Mouse (Mus musculus) urinary bladder, adult 18-20 months (tissue): ENCODE data around the gene Vps13d.

Source experiments
- DNase-seq, 2 experiments: peaks; one replicate each; pipeline ENCODE4 v3.0.0; 2022; ENCODE audit warnings: low spot score in 2 of 2, mixed read lengths in 2 of 2

The Vps13d gene

DNA sequence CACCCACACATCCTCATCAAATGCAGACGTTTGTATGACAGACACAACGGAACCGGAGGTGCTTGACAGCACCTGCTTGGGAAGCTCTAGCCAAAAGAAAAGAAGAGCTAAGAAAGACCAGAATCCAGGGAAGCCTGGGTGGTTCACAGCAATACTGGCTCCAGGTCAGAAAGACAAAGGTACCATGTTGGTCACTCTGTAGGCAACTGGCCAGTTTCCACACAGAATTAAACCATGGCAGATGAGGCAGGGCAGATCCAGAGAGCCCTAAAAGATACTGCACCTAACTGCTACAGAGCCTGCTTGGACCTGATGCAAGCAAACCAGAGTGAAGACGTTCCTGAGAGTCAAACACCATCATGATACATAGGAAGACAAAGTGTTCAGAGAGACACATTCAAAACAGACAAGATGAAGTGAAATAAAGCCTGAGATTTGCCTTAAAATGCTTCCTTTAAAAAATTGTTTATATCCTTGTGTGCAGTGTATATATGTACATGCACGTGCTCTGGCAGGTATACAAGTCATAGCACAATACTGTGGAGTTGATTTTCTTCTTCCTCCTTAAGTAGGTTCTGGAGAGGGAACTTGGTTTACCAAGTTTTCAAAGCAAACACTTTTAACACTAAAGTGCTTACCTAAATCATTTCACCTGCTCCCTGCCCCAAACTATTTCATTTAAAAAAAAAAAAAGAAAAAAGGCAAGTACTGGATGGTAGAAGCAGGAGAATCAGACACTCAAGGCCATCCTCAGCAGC, 44.3 kb downstream of the Vps13d start:
- DNase-seq, result no peak

DNA sequence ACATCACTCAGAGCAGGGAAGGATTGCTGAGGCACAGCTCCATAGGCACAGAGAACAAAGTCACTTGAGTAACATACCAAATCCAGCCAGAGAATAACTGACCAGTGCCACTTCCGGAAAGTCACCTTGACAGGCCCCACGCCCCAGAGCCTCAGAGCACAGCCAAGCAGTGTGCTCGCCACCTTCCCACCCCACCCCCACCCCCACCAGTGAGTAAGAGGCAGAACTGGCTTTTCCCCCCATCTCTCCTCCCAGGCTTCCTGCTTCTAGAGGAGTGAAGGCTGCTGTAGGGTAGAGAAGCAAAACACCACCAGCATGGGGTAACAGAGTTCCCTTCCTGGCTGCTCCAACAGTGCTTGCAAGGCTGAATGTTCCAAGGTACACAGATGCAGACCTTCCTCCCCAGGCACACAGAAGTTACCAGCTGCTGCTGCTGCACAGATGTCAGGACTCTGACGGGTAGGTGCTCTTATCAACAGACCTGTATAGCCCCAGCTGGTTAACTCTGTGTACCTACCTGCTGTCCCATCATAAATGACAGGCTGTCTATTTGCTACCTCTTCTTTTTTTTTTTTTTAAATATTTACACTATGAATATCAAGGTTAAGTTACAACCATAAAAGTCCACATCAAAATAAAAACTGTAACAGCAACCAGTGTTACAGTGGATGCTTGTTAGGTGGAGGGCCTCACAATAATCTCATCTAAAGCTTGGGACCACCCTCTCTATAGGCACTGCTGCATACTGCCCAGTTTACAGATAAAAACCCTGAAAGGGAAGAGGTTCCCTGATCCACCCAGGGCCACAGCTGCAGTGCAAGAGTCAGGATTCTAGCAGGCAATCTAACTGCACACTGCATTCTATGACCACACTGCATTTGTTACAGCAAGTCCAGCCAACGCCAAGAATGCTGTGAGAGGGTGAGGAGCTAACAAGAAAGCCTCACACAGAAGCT, 47.5 kb downstream of the Vps13d start:
- DNase-seq, result no peak

DNA sequence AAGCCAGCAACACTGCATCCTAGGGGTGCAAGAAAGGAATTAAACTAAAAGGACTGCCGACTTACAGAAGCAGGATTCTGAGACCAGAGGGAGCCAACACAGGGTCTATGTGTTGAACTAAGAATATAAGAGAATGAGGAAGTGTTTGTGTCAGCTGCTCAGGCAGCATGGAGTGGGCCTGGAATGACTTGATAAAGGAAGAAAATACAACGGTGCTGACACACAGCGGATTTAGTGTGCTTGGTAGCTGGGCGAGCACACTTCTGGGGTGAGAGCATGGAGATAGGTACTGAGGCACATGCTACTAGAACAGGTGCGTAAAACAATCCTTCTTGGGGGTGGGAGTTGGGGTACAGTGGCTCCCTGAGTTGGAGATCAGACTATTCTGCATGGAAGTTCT, 51.3 kb downstream of the Vps13d start:
- DNase-seq, result no peak

DNA sequence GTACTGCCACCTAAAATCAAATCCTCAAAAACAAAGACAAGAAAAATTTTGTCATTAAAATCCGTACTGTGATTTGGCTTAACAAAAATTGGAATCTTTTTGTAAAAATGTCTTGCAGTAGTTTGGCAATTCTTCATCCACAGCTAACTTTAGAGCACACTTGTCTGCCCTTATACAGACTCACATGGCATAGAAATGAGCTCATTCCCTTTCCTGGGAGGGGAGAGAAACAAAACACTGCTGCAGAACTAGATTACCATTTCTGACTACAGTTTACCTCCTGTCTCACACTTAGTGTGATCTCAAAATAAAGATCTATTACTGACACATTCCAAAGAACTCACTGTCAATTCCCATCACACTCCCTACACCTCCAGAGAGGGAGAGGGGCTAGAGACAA, 58.1 kb downstream of the Vps13d start:
- DNase-seq, result no peak

DNA sequence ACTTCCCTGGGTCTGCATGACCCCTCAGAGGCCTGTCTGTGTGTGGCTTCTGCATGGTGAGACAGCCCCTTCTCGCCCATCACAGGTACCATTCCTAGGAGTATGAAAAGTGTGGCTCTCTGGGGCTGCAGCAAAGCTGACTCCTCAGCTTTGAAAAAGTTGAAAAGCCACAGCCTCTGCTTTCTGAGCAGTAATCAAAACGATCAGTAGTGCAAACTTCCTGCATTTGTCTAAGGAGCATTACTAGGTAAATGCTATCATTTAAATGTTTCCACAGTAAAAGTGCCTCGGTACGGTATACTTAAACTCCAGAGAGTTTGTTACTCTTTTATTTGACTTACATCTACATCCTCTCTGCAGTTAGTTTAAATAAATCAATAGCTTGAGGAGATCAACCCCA, 59.3 kb downstream of the Vps13d start:
- no peak for DNase-seq

DNA sequence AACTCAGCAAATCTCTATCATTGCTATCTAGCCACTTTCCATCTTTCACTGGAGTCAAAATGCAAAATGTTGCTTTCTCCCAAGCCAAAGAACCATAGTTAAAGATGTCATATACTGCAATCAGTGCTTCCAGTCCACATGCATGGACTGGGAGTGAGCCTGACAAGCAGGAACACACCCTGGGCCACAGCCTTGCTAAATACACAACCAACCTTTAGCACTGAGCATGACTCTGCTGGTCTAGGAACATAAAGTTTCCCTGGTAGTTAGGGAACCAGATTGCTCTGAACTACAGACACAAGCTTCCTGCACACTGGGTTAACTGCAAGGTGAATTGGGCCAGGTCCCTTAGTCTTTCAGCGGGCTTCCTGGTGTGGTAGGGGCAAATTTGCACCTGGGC, 64.0 kb downstream of the Vps13d start:
- DNase-seq, result peak in 1 of 2 experiments; percentile 57

DNA sequence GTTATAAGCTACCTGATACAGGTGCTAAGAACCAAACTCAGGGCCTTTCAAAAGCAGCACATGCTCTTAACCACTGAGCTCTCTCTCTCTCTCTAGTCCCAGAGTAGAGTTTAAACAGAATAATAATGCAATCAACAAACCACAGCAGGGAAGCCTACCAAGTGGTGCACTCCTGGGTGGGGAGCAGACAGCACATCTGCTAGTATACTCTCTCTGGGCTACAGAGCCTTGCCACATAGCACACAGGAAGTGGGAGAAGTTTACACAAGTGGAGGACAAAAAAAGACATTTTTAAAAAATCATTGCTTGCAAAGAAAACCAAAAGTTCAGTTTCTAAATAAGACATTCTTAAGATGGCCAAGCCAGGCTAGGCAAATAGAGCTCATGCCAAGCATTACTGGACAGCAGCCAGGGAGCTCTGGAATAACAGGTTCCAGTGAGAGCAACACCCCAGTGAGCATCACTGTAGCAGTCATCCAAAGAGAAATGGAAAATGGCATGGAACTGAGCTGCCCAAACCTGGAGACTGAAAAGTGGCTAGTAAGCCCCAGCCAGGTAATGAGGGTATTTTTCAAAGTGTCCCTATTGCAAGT, 64.8 kb downstream of the Vps13d start:
- DNase-seq, result peak; percentile 61 to 69

DNA sequence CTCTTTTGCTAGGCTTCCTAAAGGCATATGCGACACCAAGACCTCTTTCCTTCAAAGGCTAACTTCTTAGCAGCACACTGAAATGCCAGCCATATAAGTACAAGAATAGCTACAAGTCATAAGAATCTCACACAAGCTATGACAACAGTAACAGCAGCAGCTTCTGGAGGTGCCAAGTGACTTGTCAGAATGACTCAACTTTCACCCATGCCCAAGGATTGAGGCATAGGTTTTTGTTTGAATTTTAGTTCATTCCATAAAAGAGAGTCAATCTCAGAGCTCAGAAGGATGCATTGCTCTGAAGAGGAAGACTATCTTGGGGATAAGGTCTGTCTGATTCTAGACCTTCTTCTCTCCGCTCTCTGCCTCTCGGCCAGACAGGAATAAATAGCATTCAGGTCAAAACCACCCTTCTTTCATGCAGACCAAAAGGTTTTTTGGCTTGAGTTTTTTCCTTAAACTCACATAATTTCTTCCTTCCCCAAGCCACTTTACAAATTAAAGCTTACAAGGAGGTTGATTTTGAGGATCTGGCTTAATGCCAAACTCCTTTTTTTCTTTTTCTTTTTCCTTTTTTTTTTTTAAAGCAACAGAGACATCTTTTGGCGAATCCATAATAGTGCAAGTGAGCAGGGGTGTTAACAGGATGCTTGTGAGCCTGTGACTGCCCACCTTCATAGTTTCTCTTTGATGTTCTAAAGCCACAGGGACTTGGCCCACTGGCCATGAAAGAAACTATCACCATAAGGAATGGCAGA, 69.2 kb downstream of the Vps13d start:
- DNase-seq, result no peak

DNA sequence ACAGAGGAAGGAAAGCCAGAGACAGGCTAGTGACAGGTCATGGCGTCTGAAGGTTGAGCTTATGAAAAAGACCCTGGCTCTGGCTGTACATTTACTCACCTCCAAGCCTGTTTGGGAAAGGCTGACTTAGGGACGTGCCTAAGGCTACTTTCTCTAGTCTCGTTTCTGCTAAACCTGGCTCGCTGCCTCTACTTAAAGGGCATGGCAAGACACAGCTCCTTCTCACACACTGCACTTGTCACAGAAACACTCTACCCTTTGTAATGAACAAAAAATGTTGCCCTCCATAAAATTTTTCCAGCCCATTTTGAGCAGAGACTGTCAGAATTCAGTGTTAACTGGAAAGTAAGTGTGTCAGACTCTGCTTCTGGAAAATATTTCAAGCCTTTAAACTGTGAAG, 70.4 kb downstream of the Vps13d start:
- no peak for DNase-seq

DNA sequence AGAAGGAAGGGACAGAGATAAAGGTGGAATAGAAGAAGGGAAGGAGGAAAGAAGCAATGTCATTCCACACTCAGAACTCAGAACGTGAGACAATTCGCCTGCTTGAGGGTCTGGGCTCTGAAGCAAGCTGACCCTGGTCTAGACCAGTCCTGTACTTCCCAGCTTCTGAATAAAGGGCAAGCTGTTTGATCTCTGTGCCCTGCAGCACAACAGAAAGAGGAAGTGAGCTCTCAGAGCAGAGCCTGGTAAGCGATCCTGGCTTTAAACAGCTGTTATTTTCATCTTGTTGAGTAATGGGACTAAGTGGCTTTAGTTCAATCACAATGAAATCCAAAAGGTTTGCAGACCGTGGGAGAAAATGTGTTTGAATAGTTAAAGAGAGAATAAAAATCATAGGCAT, 83.2 kb downstream of the Vps13d start:
- DNase-seq, result no peak

DNA sequence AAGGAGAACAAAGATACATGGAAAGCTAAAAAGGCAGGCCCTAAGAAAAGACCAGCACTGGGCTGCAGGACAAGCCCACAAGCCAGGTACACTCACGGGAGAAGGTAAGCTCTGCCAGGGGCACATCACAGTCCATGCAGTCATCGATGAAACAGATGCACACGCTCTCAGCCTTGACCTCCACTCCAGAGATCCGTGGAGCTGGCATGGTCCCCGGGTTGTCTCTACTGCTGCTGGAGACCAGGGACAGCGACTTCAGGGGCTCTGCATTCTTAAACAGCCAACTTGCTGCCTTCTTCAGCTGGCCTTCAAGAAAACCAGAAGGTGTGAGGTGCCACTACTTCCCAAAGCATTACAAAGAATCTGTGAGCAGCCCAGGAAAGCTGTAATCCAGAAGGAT, 84.1 kb downstream of the Vps13d start:
- no peak for DNase-seq

DNA sequence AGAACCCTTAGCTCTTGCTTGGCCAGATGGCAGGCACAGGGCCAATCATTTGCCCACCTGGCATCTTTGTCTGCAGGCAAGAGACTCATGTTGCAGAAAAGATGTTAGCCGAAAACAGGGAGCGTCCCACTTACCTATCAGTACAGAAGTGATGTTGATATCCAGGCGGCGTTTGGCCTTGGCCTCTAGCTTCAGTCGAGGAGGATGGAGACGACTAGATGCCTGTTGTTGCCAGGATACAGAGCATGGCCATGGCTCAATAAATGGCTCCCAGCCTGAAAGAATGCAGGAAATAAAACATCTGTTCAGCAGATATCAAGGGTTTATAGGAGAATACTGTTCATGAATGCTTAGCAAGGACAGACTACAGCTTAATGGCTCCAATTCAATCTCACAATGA, 88.0 kb downstream of the Vps13d start:
- DNase-seq, result no peak

DNA sequence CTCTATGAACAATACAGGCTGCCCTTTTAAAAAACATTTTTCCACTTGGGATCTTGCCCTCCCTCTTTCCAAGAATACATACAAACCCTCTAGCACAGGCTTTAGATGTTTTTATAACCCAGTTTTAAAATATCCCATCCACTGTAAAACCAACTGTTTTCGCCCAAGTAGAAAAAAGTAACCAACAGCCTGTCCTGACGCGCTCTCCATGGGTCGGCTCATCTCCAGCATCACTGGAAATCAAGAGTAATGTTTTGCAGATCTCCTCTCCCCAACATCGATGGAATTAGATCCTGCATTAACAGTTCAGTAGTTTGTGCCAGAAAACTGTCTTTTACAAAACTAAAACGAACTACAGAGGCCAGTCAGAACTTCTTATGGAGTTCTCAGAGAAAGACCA, 89.5 kb downstream of the Vps13d start:
- no peak for DNase-seq

DNA sequence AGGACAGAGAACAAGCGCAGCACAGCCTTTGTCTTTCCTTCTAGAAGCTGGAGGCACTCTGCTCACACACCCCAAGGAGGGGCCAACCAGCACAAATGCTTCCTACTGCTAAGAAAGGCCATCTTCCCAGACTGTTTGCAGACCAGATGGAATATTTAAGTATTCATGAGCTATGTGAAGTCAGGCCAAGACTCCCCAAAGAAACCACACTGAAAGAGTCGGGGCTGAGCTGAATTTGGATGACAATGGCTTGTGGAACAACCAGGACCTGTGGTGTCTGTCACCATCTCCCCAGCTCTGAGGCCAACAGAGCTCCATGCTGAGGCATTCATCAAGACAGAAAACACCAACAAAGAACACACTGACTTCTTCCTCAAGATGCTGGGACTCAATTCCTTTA, 89.9 kb downstream of the Vps13d start:
- DNase-seq, result no peak

DNA sequence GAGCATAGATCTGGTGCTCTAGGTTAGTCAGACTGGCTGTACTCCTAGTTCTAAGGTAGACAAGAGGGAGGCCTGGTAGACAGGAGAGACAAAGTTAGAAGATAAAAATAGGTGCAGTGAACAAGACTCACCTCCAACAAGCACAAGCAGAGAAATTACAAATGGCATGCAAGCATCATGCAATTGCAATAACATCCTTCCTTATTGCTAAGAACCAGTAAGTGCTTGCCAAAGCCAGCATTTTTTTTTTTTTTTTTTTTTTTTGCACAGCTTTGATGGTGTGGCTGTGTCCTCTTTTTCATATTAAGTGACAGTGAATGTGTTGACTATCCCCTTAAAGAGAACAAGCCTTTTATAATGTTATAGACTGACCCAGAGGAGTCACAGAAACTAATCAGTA, 91.2 kb downstream of the Vps13d start:
- DNase-seq, result no peak

DNA sequence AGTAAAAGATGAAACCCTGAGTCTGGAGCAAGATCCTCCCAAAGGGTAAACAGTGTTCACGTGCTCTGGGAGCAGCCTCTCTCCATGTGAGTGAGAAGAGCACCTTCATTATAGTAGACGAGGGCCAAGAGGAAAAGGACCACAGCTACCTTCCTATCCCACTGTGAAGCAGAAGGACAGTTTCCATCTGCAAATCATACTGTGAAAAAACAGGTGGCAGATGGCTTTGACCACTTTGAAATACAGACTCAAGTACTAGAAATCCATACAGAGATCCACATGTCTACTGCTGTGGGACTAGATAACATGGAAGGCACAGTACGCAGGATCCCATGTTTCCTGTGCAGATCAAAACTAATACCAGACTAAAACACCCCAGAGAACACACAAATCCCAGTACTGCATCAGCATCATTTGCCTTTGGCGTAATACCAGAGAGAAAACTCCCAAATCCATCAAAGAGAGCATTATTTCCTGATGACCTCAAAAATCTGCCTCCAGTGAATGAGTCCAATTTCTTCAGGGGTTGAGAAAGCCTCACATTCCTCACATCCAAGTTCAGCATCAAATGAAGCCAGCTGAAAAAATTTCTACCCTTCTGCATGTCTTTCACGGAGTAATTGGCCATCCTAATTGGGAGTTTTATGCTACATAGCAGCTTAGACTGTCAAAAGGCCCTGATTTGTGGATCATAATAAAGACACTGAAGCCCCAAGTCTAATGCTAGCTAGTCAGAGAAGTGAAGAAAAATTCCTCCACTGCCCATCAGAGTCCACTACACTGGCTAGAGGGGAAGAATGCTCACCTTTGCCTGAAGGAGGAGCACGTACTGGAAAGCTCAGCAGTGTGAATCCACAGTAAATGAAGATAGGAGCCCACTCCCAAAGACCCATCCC, 92.7 kb downstream of the Vps13d start:
- DNase-seq, result no peak

DNA sequence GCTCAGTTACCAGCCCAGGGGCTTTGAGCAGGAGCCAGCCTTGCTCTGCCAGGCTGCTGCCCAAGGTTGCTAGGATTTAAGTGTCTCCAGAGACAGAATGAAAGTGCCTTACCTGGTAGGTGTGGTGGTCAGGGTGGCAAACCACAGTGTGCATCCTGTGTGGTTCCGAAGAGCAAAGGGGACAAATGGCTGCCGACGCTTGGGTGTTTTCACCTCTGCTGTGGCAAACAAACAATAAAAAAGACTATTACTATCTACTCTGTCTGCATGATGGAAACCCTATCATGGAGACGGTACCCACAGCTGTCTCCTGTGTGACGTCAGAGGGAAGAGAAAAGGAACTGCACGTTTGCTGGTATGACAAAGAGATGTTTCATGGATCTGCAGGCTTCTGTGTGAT, 95.0 kb downstream of the Vps13d start:
- no peak for DNase-seq

DNA sequence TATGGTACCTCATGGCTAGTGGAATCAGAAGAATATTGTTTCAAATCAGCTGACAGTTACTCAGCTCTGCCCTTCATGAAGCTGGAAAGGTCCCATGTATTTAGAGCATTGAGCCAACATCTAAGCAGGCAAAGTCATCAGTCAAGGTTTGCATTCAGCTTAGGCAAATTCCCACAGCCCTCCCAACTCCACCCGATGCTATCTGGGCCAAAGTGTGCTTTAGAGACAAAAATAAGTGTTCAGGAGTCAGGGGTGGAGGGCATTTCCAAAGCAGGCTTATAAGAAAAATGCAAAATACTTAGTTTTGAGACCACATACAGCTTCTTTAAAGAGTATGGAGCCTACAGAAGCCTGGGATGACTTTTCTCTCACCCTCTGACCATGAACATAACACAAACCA, 95.5 kb downstream of the Vps13d start:
- no peak for DNase-seq

DNA sequence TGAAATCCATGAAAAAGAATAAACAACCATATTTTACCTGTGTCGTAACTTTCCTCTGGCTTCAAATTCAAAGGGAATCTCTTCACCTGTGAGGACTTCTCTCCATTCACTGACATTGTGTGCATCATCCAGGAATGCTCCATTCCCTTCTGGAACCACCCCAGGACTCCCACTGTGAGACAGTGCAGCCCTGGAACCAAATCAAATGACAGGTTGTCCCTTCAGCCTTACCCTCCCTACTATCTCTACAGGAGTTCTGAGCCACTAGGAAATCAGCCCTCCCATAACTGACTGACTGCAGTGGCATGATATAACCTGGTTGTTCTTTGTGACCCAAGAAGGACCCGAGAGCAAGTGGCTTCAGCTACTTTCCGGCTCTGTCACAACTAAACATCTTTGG, 96.8 kb downstream of the Vps13d start:
- no peak for DNase-seq

DNA sequence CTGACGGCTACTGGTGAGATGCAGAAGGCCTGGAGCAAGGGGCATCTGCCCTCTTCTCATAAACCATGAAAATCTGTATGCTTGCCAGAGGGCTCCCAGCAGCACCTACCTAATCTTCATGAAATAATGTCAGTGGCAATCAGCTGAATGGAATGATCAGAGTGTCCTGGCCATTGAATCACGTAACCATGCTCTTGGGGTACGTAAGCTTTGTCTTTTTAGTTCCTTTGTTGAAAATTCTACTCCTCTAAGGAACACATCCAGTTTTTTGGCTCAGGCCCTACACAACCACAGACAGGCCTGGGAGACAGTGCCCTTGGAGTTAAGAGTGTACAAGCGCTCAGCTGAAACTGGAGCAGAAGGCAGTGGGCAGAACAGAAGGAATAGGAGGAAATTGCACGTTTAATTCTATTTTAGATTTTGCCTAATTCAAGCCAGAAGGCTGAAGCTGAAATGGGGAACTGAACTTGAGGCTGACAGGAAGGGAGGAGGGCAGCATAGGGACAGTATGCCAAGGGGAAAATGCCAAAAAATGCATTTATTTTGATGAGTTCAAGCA, 98.2 kb downstream of the Vps13d start:
- no peak for DNase-seq

DNA sequence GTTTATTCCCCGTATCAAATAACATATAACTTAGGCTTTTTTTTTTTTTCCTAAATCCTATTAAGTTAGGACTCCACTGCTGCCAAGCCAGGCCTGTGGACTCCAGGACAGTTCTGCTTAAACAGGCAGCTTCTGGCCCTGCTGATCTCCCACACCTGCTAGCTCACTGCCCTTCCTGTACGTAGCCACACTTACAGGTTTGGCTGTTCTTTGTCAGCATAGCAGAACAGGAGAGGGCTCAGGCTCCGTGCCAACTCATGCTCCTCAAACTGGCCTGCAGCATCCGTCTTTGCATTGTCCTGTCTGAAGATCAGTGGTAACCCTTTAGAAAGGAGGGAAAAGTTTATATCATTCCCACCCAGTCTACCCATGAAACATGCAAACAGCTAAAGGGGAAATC, 108.3 kb downstream of the Vps13d start:
- DNase-seq, result no peak
